Mouse (Mus musculus): ENCODE measurements at regions not wholly inside any gene's neighbourhood (a gene's known extent, or its start where the extent isn't known, plus 50 kb on each side); places are given as distances from the start of the nearest gene placed in this dataset.

DNA sequence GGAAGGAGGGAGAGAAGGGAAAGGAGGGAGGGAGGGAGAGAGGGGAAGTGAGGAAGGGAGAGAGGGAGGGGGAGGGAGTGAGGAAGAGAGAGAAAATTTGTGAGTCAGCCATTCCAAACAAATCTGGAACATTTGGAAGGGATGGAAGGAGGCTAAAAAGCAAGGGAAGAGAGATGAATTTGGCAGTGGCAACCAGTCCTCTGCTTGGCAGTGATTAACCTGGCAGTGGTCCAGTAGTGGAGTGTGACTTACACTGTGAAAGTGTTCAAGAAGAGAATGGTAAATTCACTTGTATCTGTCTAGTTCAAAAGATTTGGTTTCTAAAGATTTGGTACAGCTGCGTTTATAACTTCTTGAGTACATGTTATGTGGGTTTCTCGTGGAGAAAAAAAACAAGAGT lies 553.7 kb upstream of the Tenm4 start:
- H3K27ac ChIP-seq (ENCODE audit: control insufficient read depth, insufficient read depth, low read depth, low read length) = no peak overlapping the region

GRCm38 (mm10) chr7:95618170-95618569 lies 552.9 kb upstream of the Tenm4 start:
- Histone ChIP-seq H3K4me1 (ENCODE audit: control insufficient read depth, insufficient read depth, low read length) (no peaks in the 10 kb centered on the region), H3K27me3 (ENCODE audit: control insufficient read depth, insufficient read depth, low read length) (no peaks in the 10 kb centered on the region), H3K4me3 (ENCODE audit: control insufficient read depth, low read depth, low read length) (no peak overlapping the region), H3K27ac (ENCODE audit: control insufficient read depth, insufficient read depth, low read depth, low read length) (no peak overlapping the region), H3K36me3 (ENCODE audit: control insufficient read depth, insufficient read depth, low read length) (no peaks in the 10 kb centered on the region)
- TF ChIP-seq CTCF (IDR thresholded peaks at IDR 0.05; ENCODE audit: control insufficient read depth, insufficient read depth, insufficient replicate concordance, low read depth, low read length) (no peak), POLR2A (IDR thresholded peaks at IDR 0.05; ENCODE audit: control insufficient read depth, low read depth, low read length) (no peak)

More for the DNA sequence above, 553.7 kb upstream of the Tenm4 start:
- TF ChIP-seq POLR2A (IDR thresholded peaks at IDR 0.05; ENCODE audit: control insufficient read depth, low read depth, low read length) = no peak
- TF ChIP-seq CTCF (IDR thresholded peaks at IDR 0.05; ENCODE audit: control insufficient read depth, insufficient read depth, insufficient replicate concordance, low read depth, low read length) = no peak
- Histone ChIP-seq H3K4me3 (ENCODE audit: control insufficient read depth, low read depth, low read length) (no peak overlapping the region), H3K4me1 (ENCODE audit: control insufficient read depth, insufficient read depth, low read length) (no peaks in the 10 kb centered on the region), H3K27me3 (ENCODE audit: control insufficient read depth, insufficient read depth, low read length) (no peaks in the 10 kb centered on the region), H3K36me3 (ENCODE audit: control insufficient read depth, insufficient read depth, low read length) (no peaks in the 10 kb centered on the region)

DNA sequence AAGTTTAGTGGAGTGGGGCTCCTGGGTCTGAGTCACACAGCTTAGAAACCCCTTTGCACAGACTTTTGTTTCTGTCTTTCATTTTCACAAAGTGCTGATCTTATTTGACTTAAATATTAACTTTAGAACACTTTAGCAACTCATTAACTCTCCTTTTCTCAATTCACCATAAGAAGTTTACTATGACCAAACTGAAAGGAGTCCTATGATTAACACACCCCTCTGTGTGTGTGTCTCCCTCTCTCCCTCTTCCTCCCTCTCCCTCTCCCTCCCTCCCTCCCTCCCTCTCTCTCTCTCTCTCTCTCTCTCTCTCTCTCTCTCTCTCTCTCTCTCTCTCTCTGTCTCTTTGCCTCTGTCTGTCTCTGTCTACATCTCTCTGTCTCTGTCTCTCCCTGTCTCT lies 551.0 kb upstream of the Tenm4 start:
- H3K4me3 ChIP-seq (ENCODE audit: control insufficient read depth, low read depth, low read length) = no peak overlapping the region
- H3K27ac ChIP-seq (ENCODE audit: control insufficient read depth, insufficient read depth, low read depth, low read length) = no peak overlapping the region
- TF ChIP-seq POLR2A (IDR thresholded peaks at IDR 0.05; ENCODE audit: control insufficient read depth, low read depth, low read length) (no peak), CTCF (IDR thresholded peaks at IDR 0.05; ENCODE audit: control insufficient read depth, insufficient read depth, insufficient replicate concordance, low read depth, low read length) (no peak)
- no peaks in the 10 kb centered on the region for H3K27me3 ChIP-seq (ENCODE audit: control insufficient read depth, insufficient read depth, low read length)
- no peaks in the 10 kb centered on the region for H3K4me1 ChIP-seq (ENCODE audit: control insufficient read depth, insufficient read depth, low read length)
- no peaks in the 10 kb centered on the region for H3K36me3 ChIP-seq (ENCODE audit: control insufficient read depth, insufficient read depth, low read length)

DNA sequence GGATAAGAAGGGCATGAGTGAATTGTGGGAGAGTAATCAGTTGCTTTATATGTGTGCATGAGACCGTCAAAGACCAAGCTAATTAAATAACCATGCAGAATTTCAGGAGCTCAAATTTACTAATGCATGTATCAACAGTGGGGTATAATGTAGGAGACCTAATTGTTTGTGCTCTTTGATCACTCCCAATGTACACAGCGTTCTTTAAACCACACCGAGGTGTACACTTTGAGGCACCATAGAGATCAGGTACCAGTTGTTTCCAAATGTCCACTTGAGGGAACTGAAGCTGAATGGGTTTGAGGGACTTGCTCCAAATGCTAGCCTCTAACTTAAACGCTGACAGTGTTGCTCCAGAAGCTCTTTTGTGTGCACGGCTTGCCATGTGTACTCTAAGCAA lies 530.4 kb upstream of the Tenm4 start:
- TF ChIP-seq CTCF (IDR thresholded peaks at IDR 0.05; ENCODE audit: control insufficient read depth, insufficient read depth, insufficient replicate concordance, low read depth, low read length) (no peak), POLR2A (IDR thresholded peaks at IDR 0.05; ENCODE audit: control insufficient read depth, low read depth, low read length) (no peak)
- no peaks in the 10 kb centered on the region for H3K4me1 ChIP-seq (ENCODE audit: control insufficient read depth, insufficient read depth, low read length)
- no peak overlapping the region for H3K4me3 ChIP-seq (ENCODE audit: control insufficient read depth, low read depth, low read length)
- H3K36me3 ChIP-seq (ENCODE audit: control insufficient read depth, insufficient read depth, low read length) = no peaks in the 10 kb centered on the region
- no peak overlapping the region for H3K27ac ChIP-seq (ENCODE audit: control insufficient read depth, insufficient read depth, low read depth, low read length)
- H3K27me3 ChIP-seq (ENCODE audit: control insufficient read depth, insufficient read depth, low read length) = no peaks in the 10 kb centered on the region

GRCm38 (mm10) chr7:95674319-95674718 lies 496.7 kb upstream of the Tenm4 start:
- TF ChIP-seq POLR2A (IDR thresholded peaks at IDR 0.05; ENCODE audit: control insufficient read depth, low read depth, low read length) = no peak
- no peak for TF ChIP-seq CTCF (IDR thresholded peaks at IDR 0.05; ENCODE audit: control insufficient read depth, insufficient read depth, insufficient replicate concordance, low read depth, low read length)
- Histone ChIP-seq H3K36me3 (ENCODE audit: control insufficient read depth, insufficient read depth, low read length) (no peaks in the 10 kb centered on the region), H3K27ac (ENCODE audit: control insufficient read depth, insufficient read depth, low read depth, low read length) (no peak overlapping the region), H3K4me1 (ENCODE audit: control insufficient read depth, insufficient read depth, low read length) (no peaks in the 10 kb centered on the region), H3K27me3 (ENCODE audit: control insufficient read depth, insufficient read depth, low read length) (no peaks in the 10 kb centered on the region), H3K4me3 (ENCODE audit: control insufficient read depth, low read depth, low read length) (no peak overlapping the region)

GRCm38 (mm10) chr7:95682521-95682920 lies 488.5 kb upstream of the Tenm4 start:
- Histone ChIP-seq H3K27me3 (ENCODE audit: control insufficient read depth, insufficient read depth, low read length) (no peaks in the 10 kb centered on the region), H3K36me3 (ENCODE audit: control insufficient read depth, insufficient read depth, low read length) (no peaks in the 10 kb centered on the region), H3K27ac (ENCODE audit: control insufficient read depth, insufficient read depth, low read depth, low read length) (no peak overlapping the region), H3K4me3 (ENCODE audit: control insufficient read depth, low read depth, low read length) (no peak overlapping the region), H3K4me1 (ENCODE audit: control insufficient read depth, insufficient read depth, low read length) (no peaks in the 10 kb centered on the region)
- no peak for TF ChIP-seq CTCF (IDR thresholded peaks at IDR 0.05; ENCODE audit: control insufficient read depth, insufficient read depth, insufficient replicate concordance, low read depth, low read length)

DNA sequence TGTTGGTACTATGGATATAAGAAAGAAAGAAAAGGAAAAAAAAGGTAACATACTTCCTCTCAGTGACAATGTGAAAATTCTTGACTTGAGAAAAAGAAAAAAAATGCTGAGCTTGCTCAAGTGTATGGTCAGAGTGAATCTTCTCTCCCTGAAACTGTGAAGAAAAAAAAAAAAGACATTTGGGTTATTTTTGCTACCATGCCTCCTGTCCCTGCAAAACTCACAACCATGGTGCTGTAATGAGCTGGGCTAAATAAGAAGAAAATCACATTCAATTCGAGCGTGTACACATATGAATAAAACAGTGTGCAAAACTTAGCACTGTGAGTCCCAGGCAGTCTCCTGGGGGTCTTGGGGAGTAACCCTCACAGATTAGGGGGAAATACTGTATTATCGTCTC lies 483.3 kb upstream of the Tenm4 start:
- Histone ChIP-seq H3K27ac (ENCODE audit: control insufficient read depth, insufficient read depth, low read depth, low read length) (no peak overlapping the region), H3K4me3 (ENCODE audit: control insufficient read depth, low read depth, low read length) (no peak overlapping the region), H3K27me3 (ENCODE audit: control insufficient read depth, insufficient read depth, low read length) (no peaks in the 10 kb centered on the region), H3K36me3 (ENCODE audit: control insufficient read depth, insufficient read depth, low read length) (no peaks in the 10 kb centered on the region), H3K4me1 (ENCODE audit: control insufficient read depth, insufficient read depth, low read length) (no peaks in the 10 kb centered on the region)
- TF ChIP-seq CTCF (IDR thresholded peaks at IDR 0.05; ENCODE audit: control insufficient read depth, insufficient read depth, insufficient replicate concordance, low read depth, low read length) = no peak
- TF ChIP-seq POLR2A (IDR thresholded peaks at IDR 0.05; ENCODE audit: control insufficient read depth, low read depth, low read length) = no peak

Data from testis, adult 2 months (tissue).